Mouse (Mus musculus) MEL (cell line): ENCODE results near the gene Elovl1. TPM values are rescaled to one million over a fixed set of nuclear protein-coding genes. Genes with fewer than 3 reads are reported as not detected.

Experiments
- DNase-seq: peaks from one replicate; pipeline ENCODE4 v3.0.0; 2011; ENCODE audit warnings: low read depth, low spot score
- H3K27ac ChIP-seq: 2 replicates; pipeline ENCODE4 v1.5.1; 2012; ENCODE audit warnings: low read depth, mild to moderate bottlenecking, control low read depth, low read length, moderate library complexity; ENCODE audit not compliant: control insufficient read depth
- H3K27me3 ChIP-seq, 2 experiments: fragments of 150-350 bp in 1 of 2; sonication (generic) in 1 of 2; 2 replicates each; pipeline ENCODE4 v1.6.1; 2012; ENCODE audit warnings: low read length in 2 of 2, mild to moderate bottlenecking in 2 of 2, improper control_type of control experiment in 1 of 2, moderate library complexity in 1 of 2; ENCODE audit not compliant: insufficient read depth in 2 of 2, control insufficient read depth in 1 of 2
- H3K36me3 ChIP-seq, 2 experiments: 2 replicates each; pipeline ENCODE4 v1.6.1; 2012 to 2014; ENCODE audit warnings: low read length in 2 of 2, improper control_type of control experiment in 1 of 2, inconsistent platforms in 1 of 2, mild to moderate bottlenecking in 1 of 2; ENCODE audit not compliant: insufficient read depth in 2 of 2, control insufficient read depth in 1 of 2
- H3K4me1 ChIP-seq, 2 experiments: fragments of 150-350 bp in 1 of 2; sonication (generic) in 1 of 2; 2 replicates each; pipeline ENCODE4 v1.6.1; 2012; ENCODE audit warnings: low read length in 2 of 2, improper control_type of control experiment in 1 of 2, mild to moderate bottlenecking in 1 of 2; ENCODE audit not compliant: insufficient read depth in 2 of 2, control insufficient read depth in 1 of 2
- H3K4me3 ChIP-seq, 2 experiments: fragments of 150-350 bp in 1 of 2; sonication (generic) in 1 of 2; 2 replicates each; pipeline ENCODE4 v1.5.1; 2012; ENCODE audit warnings: low read depth in 2 of 2, low read length in 2 of 2, mild to moderate bottlenecking in 2 of 2, moderate library complexity in 2 of 2, control low read depth in 1 of 2, improper control_type of control experiment in 1 of 2; ENCODE audit not compliant: control insufficient read depth in 1 of 2, insufficient read depth in 1 of 2
- H3K79me2 ChIP-seq: 2 replicates; pipeline ENCODE4 v1.6.1; 2012; ENCODE audit warnings: mild to moderate bottlenecking, low read length, moderate library complexity; ENCODE audit not compliant: control insufficient read depth, poor library complexity, insufficient read depth
- H3K9ac ChIP-seq: 2 replicates; pipeline ENCODE4 v1.6.1; 2012; ENCODE audit warnings: low read depth, mild to moderate bottlenecking, control low read depth, low read length, moderate library complexity; ENCODE audit not compliant: control insufficient read depth, poor library complexity, severe bottlenecking
- H3K9me3 ChIP-seq: fragments of 150-350 bp; sonication (generic); replicated peaks from 2 replicates; pipeline ENCODE4 v1.6.1; 2012; ENCODE audit warnings: mild to moderate bottlenecking, low read length, improper control_type of control experiment, moderate library complexity; ENCODE audit not compliant: insufficient read depth
- BHLHE40 ChIP-seq: IDR thresholded peaks from 2 replicates; pipeline ENCODE4 v1.6.1; 2012; ENCODE audit warnings: low read depth, mild to moderate bottlenecking, inconsistent platforms, low read length, improper control_type of control experiment, borderline replicate concordance
- CHD1 ChIP-seq: IDR thresholded peaks from 2 replicates; pipeline ENCODE4 v1.6.1; 2012; ENCODE audit warnings: low read depth, mild to moderate bottlenecking, inconsistent platforms, low read length, improper control_type of control experiment
- CHD2 ChIP-seq: IDR thresholded peaks from 2 replicates; pipeline ENCODE4 v1.6.1; 2011; ENCODE audit warnings: low read length, improper control_type of control experiment
- E2F4 ChIP-seq: IDR thresholded peaks from 2 replicates; pipeline ENCODE4 v1.6.1; 2011; ENCODE audit warnings: low read depth, low read length, improper control_type of control experiment, borderline replicate concordance
- ELF1 ChIP-seq: IDR thresholded peaks from 2 replicates; pipeline ENCODE4 v1.6.1; 2014; ENCODE audit warnings: low read depth, mild to moderate bottlenecking, inconsistent platforms, low read length, improper control_type of control experiment, moderate library complexity
- EP300 ChIP-seq, 2 experiments: IDR thresholded peaks; 2 replicates each; pipeline ENCODE4 v1.6.1; 2011; ENCODE audit warnings: improper control_type of control experiment in 2 of 2, low read length in 2 of 2, low read depth in 1 of 2, mild to moderate bottlenecking in 1 of 2
- ETS1 ChIP-seq: IDR thresholded peaks from 2 replicates; pipeline ENCODE4 v1.6.1; 2012; ENCODE audit warnings: low read depth, mild to moderate bottlenecking, inconsistent platforms, low read length, improper control_type of control experiment, moderate library complexity
- GABPA ChIP-seq: IDR thresholded peaks from 2 replicates; pipeline ENCODE4 v1.6.1; 2012; ENCODE audit warnings: low read depth, mild to moderate bottlenecking, inconsistent platforms, low read length, improper control_type of control experiment, moderate library complexity
- GATA1 ChIP-seq: IDR thresholded peaks from 2 replicates; pipeline ENCODE4 v1.6.1; 2011; ENCODE audit warnings: low read depth, low read length, improper control_type of control experiment
- HCFC1 ChIP-seq: IDR thresholded peaks from 2 replicates; pipeline ENCODE4 v1.6.1; 2012; ENCODE audit warnings: low read depth, mild to moderate bottlenecking, inconsistent platforms, low read length, improper control_type of control experiment, moderate library complexity
- JUND ChIP-seq: IDR thresholded peaks from 2 replicates; pipeline ENCODE4 v1.6.1; 2011; ENCODE audit warnings: low read depth, mild to moderate bottlenecking, improper control_type of control experiment, low read length
- KAT2A ChIP-seq: conservative IDR thresholded peaks from 2 replicates; pipeline ENCODE4 v1.6.1; 2012; ENCODE audit warnings: low read depth, low read length, improper control_type of control experiment, inconsistent platforms
- MAFK ChIP-seq: IDR thresholded peaks from 2 replicates; pipeline ENCODE4 v1.6.1; 2011; ENCODE audit warnings: low read depth, mild to moderate bottlenecking, low read length, improper control_type of control experiment, borderline replicate concordance
- MAX ChIP-seq: IDR thresholded peaks from 2 replicates; pipeline ENCODE4 v1.6.1; 2011; ENCODE audit warnings: low read length, improper control_type of control experiment
- MAZ ChIP-seq: IDR thresholded peaks from 2 replicates; pipeline ENCODE4 v1.6.1; 2012; ENCODE audit warnings: low read depth, mild to moderate bottlenecking, inconsistent platforms, low read length, improper control_type of control experiment
- MEF2A ChIP-seq: IDR thresholded peaks from 2 replicates; pipeline ENCODE4 v1.6.1; 2014; ENCODE audit warnings: low read depth, mild to moderate bottlenecking, inconsistent platforms, low read length, improper control_type of control experiment; ENCODE audit not compliant: poor library complexity, insufficient replicate concordance, severe bottlenecking; ENCODE audit errors: extremely low read depth
- MXI1 ChIP-seq: IDR thresholded peaks from 2 replicates; pipeline ENCODE4 v1.6.1; 2011; ENCODE audit warnings: mild to moderate bottlenecking, low read depth, low read length, improper control_type of control experiment
- MYB ChIP-seq: IDR thresholded peaks from 2 replicates; pipeline ENCODE4 v1.6.1; 2011; ENCODE audit warnings: mild to moderate bottlenecking, low read depth, low read length, improper control_type of control experiment
- MYC ChIP-seq: IDR thresholded peaks from 2 replicates; pipeline ENCODE4 v1.6.1; 2011; ENCODE audit warnings: low read depth, mild to moderate bottlenecking, low read length, improper control_type of control experiment, moderate library complexity
- NELFE ChIP-seq: IDR thresholded peaks from 2 replicates; pipeline ENCODE4 v1.6.1; 2011; ENCODE audit warnings: low read depth, low read length, improper control_type of control experiment
- NRF1 ChIP-seq: IDR thresholded peaks from 2 replicates; pipeline ENCODE4 v1.6.1; 2014; ENCODE audit warnings: low read depth, mild to moderate bottlenecking, inconsistent platforms, low read length, improper control_type of control experiment, moderate library complexity; ENCODE audit not compliant: poor library complexity, insufficient read depth, severe bottlenecking
- POLR2A ChIP-seq, 2 experiments: IDR thresholded peaks; 2 replicates each; pipeline ENCODE4 v1.6.1; 2011 to 2012; ENCODE audit warnings: low read length in 2 of 2, mild to moderate bottlenecking in 2 of 2, control low read depth in 1 of 2, improper control_type of control experiment in 1 of 2, low read depth in 1 of 2, moderate library complexity in 1 of 2; ENCODE audit not compliant: control insufficient read depth in 1 of 2, insufficient read depth in 1 of 2, poor library complexity in 1 of 2
- POLR2AphosphoS2 ChIP-seq: IDR thresholded peaks from 2 replicates; pipeline ENCODE4 v1.6.1; 2011; ENCODE audit warnings: low read length, improper control_type of control experiment
- RAD21 ChIP-seq: IDR thresholded peaks from 2 replicates; pipeline ENCODE4 v1.6.1; 2011; ENCODE audit warnings: mild to moderate bottlenecking, low read depth, low read length, improper control_type of control experiment
- RCOR1 ChIP-seq: IDR thresholded peaks from 2 replicates; pipeline ENCODE4 v1.6.1; 2012; ENCODE audit warnings: low read depth, mild to moderate bottlenecking, inconsistent platforms, low read length, improper control_type of control experiment
- SIN3A ChIP-seq: IDR thresholded peaks from 2 replicates; pipeline ENCODE4 v1.6.1; 2012; ENCODE audit warnings: low read length, improper control_type of control experiment, inconsistent platforms
- SMC3 ChIP-seq: IDR thresholded peaks from 2 replicates; pipeline ENCODE4 v1.6.1; 2011; ENCODE audit warnings: low read depth, low read length, improper control_type of control experiment
- TAL1 ChIP-seq: IDR thresholded peaks from 2 replicates; pipeline ENCODE4 v1.6.1; 2012; ENCODE audit warnings: mild to moderate bottlenecking, inconsistent platforms, low read length, moderate library complexity, mixed read lengths
- TBP ChIP-seq: IDR thresholded peaks from 2 replicates; pipeline ENCODE4 v1.8.0; 2011; ENCODE audit warnings: low read depth, low read length, improper control_type of control experiment
- TCF12 ChIP-seq: IDR thresholded peaks from 2 replicates; pipeline ENCODE4 v1.6.1; 2014; ENCODE audit warnings: low read depth, mild to moderate bottlenecking, inconsistent platforms, low read length, improper control_type of control experiment, moderate library complexity
- UBTF ChIP-seq: IDR thresholded peaks from 2 replicates; pipeline ENCODE4 v1.6.1; 2012; ENCODE audit warnings: low read depth, mild to moderate bottlenecking, inconsistent platforms, low read length, improper control_type of control experiment, moderate library complexity, borderline replicate concordance; ENCODE audit not compliant: insufficient read depth
- USF1 ChIP-seq: IDR thresholded peaks from 2 replicates; pipeline ENCODE4 v1.6.1; 2014; ENCODE audit warnings: low read depth, mild to moderate bottlenecking, inconsistent platforms, low read length, improper control_type of control experiment, moderate library complexity
- USF2 ChIP-seq, 2 experiments: IDR thresholded peaks; 2 replicates each; pipeline ENCODE4 v1.6.1; 2011 to 2012; ENCODE audit warnings: improper control_type of control experiment in 2 of 2, low read length in 2 of 2, borderline replicate concordance in 1 of 2, inconsistent platforms in 1 of 2, low read depth in 1 of 2, mild to moderate bottlenecking in 1 of 2; ENCODE audit not compliant: insufficient read depth in 1 of 2
- ZKSCAN1 ChIP-seq: IDR thresholded peaks from 2 replicates; pipeline ENCODE4 v1.6.1; 2012; ENCODE audit warnings: low read depth, mild to moderate bottlenecking, inconsistent platforms, low read length, improper control_type of control experiment, moderate library complexity
- ZMIZ1 ChIP-seq: IDR thresholded peaks from 2 replicates; pipeline ENCODE4 v1.6.1; 2012; ENCODE audit warnings: low read depth, mild to moderate bottlenecking, inconsistent platforms, low read length, improper control_type of control experiment, moderate library complexity
- ZNF384 ChIP-seq: IDR thresholded peaks from 2 replicates; pipeline ENCODE4 v1.6.1; 2012; ENCODE audit warnings: low read depth, mild to moderate bottlenecking, inconsistent platforms, low read length, improper control_type of control experiment
- polyA plus RNA-seq, 2 experiments: library from polyadenylated mRNA; stranded (reverse) in 1 of 2; unstranded in 1 of 2; fragments of >175 nt in 1 of 2; fragments of >200 nt in 1 of 2; gene quantifications; 2 replicates each; pipeline versions ENCODE4 v1.2.1 to v1.2.4; 2012; ENCODE audit warnings: low replicate concordance in 2 of 2, low read depth in 1 of 2; ENCODE audit not compliant: insufficient read length in 2 of 2, insufficient read depth in 1 of 2, missing spikeins in 1 of 2
- total RNA-seq: library from RNA; depleted of rRNA; stranded (reverse); fragments of 300-350 nt; gene quantifications from 2 replicates; pipeline ENCODE4 v1.2.3, GENCODE M21; 2012

Gene Elovl1
- total and polyA plus RNA-seq, 3 experiments = 134 to 391 (median 246) TPM

- Histone ChIP-seq H3K27ac (peak within 1 kb of the TSS; percentile 68), H3K4me3 (peak within 1 kb of the TSS; percentile 55 to 68), H3K36me3 (peaks cover 2 to 12% of the 10 kb centered on the region in 2 experiments), H3K9ac (peak within 1 kb of the TSS; percentile 80), H3K9me3 (no peaks in the 10 kb centered on the region), H3K4me1 (peaks cover 0 to 18% of the 10 kb centered on the region in 2 experiments; a peak in 2 of 4 replicates), H3K79me2 (peaks cover 29% of the 10 kb centered on the region), H3K27me3 (no peaks in the 10 kb centered on the region)
- DNase-seq = peak; percentile 97
- TF ChIP-seq ZKSCAN1 (no peak), POLR2A (IDR thresholded peaks at IDR 0.05; ENCODE audit: control insufficient read depth in 1 of 2, insufficient read depth in 1 of 2, low read depth in 1 of 2, low read length in 2 of 2, poor library complexity in 1 of 2) (peak; percentile 86 to 92; a peak in 3 of 4 replicates), ELF1 (peak; percentile 87), USF1 (no peak), POLR2AphosphoS2 (peak; percentile 89), MXI1 (peak; percentile 94), UBTF (no peak), NRF1 (no peak), RAD21 (no peak), KAT2A (no peak; the same call in 1 of the 2 replicates), MYB (peak; percentile 97), USF2 (IDR thresholded peaks at IDR 0.05; ENCODE audit: borderline replicate concordance in 1 of 2, insufficient read depth in 1 of 2, low read depth in 1 of 2, low read length in 2 of 2) (no peak), RCOR1 (no peak), ETS1 (no peak), NELFE (peak; percentile 84), MAX (peak; percentile 72), CHD2 (peak; percentile 95), MAZ (no peak), SMC3 (no peak), E2F4 (no peak), ZMIZ1 (peak; percentile 91), JUND (no peak), MAFK (no peak), TAL1 (no peak), HCFC1 (peak; percentile 83), MEF2A (no peak), ZNF384 (no peak), EP300 (IDR thresholded peaks at IDR 0.05; ENCODE audit: low read depth in 1 of 2, low read length in 2 of 2) (no peak; a peak in 1 of 4 replicates), CHD1 (no peak), MYC (peak; percentile 48; the same call in 1 of the 2 replicates), TBP (peak; percentile 90), BHLHE40 (no peak), GABPA (no peak), TCF12 (peak; percentile 53), SIN3A (peak; percentile 93), GATA1 (no peak)
Observed at GRCm38 (mm10) chr4:118436820-118437603, 9.1 kb downstream of the Elovl1 start, which contains the start of gene Cdc20. Gene Cdc20, minus strand, starts transcription at chr4:118437352.
